Mouse (Mus musculus) C2C12 (cell line): Measurements from ENCODE around the gene Lgals9. TPM values are rescaled to one million over a fixed set of nuclear protein-coding genes. Genes with fewer than 3 reads are reported as not detected.
"Not testable (repeated sequence)": the region's sequence is repeated elsewhere in the genome, so short reads cannot be mapped to it uniquely, and the experiment has no call there.

ENCODE experiments used
- H3K27me3 ChIP-seq: one replicate; pipeline ENCODE4 v1.6.1; 2011; ENCODE audit not compliant: control insufficient read depth, insufficient read depth, insufficient read length
- H3K36me3 ChIP-seq: one replicate; pipeline ENCODE4 v1.6.1; 2011; ENCODE audit not compliant: control insufficient read depth, insufficient read depth
- H3K4me3 ChIP-seq: one replicate; pipeline ENCODE4 v1.5.1; 2011; ENCODE audit warnings: mild to moderate bottlenecking, control low read depth; ENCODE audit not compliant: poor library complexity, insufficient read depth, severe bottlenecking
- H3K79me2 ChIP-seq: one replicate; pipeline ENCODE4 v1.6.1; 2011; ENCODE audit not compliant: control insufficient read depth, insufficient read depth
- H3K79me3 ChIP-seq: one replicate; pipeline ENCODE4 v1.6.1; 2011; ENCODE audit warnings: low read depth, control low read depth
- H3ac ChIP-seq: one replicate; pipeline ENCODE3; 2011; ENCODE audit warnings: low read depth; ENCODE audit not compliant: control insufficient read depth, insufficient read length
- CEBPB ChIP-seq: IDR thresholded peaks from one replicate; pipeline ENCODE4 v1.6.1; 2011; ENCODE audit warnings: low read depth, mild to moderate bottlenecking, control low read depth, moderate library complexity
- CTCF ChIP-seq: IDR thresholded peaks from one replicate; pipeline ENCODE4 v1.5.1; 2011; ENCODE audit not compliant: control insufficient read depth, insufficient read depth, insufficient read length
- FOSL1 ChIP-seq: IDR thresholded peaks from one replicate; pipeline ENCODE4 v1.8.0; 2011; ENCODE audit warnings: mild to moderate bottlenecking, low read length; ENCODE audit not compliant: poor library complexity, insufficient read depth, severe bottlenecking
- MAX ChIP-seq: IDR thresholded peaks from one replicate; pipeline ENCODE4 v1.6.1; 2011; ENCODE audit warnings: mild to moderate bottlenecking, control low read depth
- MYOD1 ChIP-seq: IDR thresholded peaks from one replicate; pipeline ENCODE4 v1.6.1; 2011; ENCODE audit warnings: low read depth; ENCODE audit not compliant: control insufficient read depth, insufficient read length
- MYOG ChIP-seq: IDR thresholded peaks from one replicate; pipeline ENCODE4 v1.6.1; 2011; ENCODE audit not compliant: control insufficient read depth, insufficient read length; ENCODE audit errors: extremely low read depth
- USF1 ChIP-seq: IDR thresholded peaks from one replicate; pipeline ENCODE4 v1.6.1; 2011; ENCODE audit warnings: low read depth, mild to moderate bottlenecking, control low read depth, moderate library complexity
- polyA plus RNA-seq: library from polyadenylated mRNA; unstranded; fragments of >200 nt; fragmentation: generic; extraction: Trizol; gene quantifications from one replicate; pipeline ENCODE4 v1.2.1, GENCODE M21; 2012; ENCODE audit warnings: missing spikeins

The Lgals9 gene
- polyA plus RNA-seq, 1 experiment = 22.7 TPM

DNA sequence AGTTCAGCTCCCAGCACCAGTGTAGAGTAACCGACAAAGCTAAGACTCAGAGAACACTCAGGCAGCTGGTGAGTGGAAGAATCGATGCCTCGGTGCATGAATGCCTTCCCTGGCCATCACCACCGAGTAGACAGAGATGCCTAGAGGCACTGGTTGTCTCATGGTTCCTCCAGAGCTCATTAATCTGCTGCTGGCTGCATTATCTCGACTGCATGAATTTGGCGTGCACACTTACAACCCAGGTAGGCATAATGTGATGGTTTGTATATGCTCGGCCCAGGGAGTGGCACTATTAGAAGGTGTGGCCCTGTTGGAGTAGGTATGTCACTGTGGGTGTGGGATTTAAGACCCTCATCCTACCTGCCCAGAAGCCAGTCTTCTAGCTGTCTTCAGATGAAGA, 24.1 kb upstream of the Lgals9 start:
- no peak for TF ChIP-seq CEBPB
- TF ChIP-seq MAX = no peak
- TF ChIP-seq CTCF = no peak
- no peak for TF ChIP-seq USF1

DNA sequence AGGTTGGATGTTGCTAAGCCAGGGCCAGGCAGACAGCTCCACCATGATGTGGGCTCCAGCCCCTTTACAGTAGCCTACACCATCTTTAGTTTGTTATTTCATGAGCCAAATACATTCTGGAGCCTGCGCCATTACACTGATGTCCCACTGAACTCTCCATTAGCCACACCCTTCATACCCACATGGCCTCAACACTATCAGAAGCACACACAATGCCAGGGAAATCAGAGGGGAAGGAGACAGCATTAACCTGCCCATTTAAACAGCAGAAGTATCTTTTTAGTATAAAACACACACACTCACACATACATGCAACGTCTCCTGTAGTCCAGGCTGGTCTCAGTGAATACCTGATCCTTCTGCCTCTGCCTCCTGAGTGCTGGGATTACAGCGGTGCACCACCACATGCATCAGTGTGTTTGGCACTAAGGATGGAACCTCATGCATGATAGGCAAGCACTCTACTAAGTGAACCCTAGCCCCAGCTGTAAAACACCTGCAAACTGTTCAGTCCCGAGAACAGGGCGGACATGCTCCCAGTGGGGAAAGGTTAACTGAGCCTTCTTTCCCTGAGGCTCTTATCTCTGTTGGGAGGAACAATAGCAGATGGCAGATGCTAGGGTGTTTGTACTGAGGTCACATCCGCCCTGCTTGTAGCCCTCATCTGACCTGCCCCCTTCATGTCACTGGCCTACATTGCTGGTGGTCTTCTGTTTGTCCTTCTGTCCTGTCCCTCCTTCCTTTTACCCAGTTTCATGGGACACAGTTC, 23.4 kb upstream of the Lgals9 start:
- Histone ChIP-seq H3K27me3 (no peaks in the 10 kb centered on the region), H3K79me3 (no peaks in the 10 kb centered on the region), H3K4me3 (no peak overlapping the region), H3K36me3 (no peaks in the 10 kb centered on the region), H3ac (no peak overlapping the region), H3K79me2 (no peaks in the 10 kb centered on the region)
- TF ChIP-seq MYOG (no peak), MAX (no peak), FOSL1 (no peak), CTCF (no peak), USF1 (no peak), CEBPB (no peak)

More for the DNA sequence above, 24.1 kb upstream of the Lgals9 start:
- no peaks in the 10 kb centered on the region for H3K79me3 ChIP-seq
- no peaks in the 10 kb centered on the region for H3K79me2 ChIP-seq
- H3K36me3 ChIP-seq = no peaks in the 10 kb centered on the region
- H3K4me3 ChIP-seq = no peak overlapping the region
- no peaks in the 10 kb centered on the region for H3K27me3 ChIP-seq
- H3ac ChIP-seq = no peak overlapping the region

- not testable (repeated sequence) for H3K79me3 ChIP-seq, H3K4me3 ChIP-seq, H3K36me3 ChIP-seq, H3K27me3 ChIP-seq, H3K79me2 ChIP-seq, H3ac ChIP-seq
Measured at GRCm38 (mm10) chr11:79007356-79007755, 22.6 kb upstream of the Lgals9 start.

GRCm38 (mm10) chr11:79006417-79006816, 21.7 kb upstream of the Lgals9 start:
- TF ChIP-seq MYOD1 (no peak), FOSL1 (no peak), MAX (no peak), CEBPB (no peak), CTCF (no peak), MYOG (no peak), USF1 (no peak)
- Histone ChIP-seq H3K27me3 (no peaks in the 10 kb centered on the region), H3K36me3 (no peaks in the 10 kb centered on the region), H3K79me2 (no peaks in the 10 kb centered on the region), H3K79me3 (no peaks in the 10 kb centered on the region), H3K4me3 (no peak overlapping the region), H3ac (no peak overlapping the region)

DNA sequence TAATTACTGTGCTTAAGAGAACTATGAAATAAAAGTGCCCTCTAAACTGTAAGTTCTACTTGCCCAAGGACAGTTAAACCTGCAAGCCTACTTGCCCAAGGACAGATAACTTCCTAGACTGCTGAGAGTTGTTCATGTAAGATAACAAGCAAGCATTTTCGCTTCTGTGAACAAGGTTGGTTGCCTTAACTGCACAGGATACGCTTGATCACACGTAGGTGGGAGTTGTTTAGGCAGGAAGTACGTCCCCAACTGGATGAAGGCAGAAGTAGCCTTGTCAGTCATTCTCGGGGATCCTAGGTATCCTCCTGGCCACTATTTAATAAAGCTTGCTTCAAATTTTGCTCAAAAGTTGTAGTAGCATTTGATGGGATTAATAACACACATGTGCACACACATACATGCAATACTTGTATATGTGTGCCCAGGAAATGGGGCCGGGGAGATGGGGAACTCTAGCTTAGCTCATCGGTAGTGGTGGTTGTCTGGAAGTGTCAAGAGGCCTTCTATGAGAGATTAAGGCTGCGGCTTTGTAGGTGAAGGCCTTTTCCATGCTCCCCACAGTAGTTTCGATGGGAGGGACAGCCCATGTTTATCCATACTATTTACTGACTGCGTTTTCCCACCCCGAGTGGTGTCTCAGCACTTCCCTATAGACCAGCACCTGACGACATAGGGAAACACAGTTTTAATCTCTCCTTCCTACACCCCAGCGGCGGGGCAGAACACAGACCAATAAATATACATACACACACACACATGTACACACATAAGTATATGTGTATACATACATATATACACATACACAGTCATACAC, 21.0 kb upstream of the Lgals9 start:
- no peak overlapping the region for H3ac ChIP-seq
- H3K4me3 ChIP-seq = no peak overlapping the region
- H3K79me3 ChIP-seq = no peaks in the 10 kb centered on the region
- no peaks in the 10 kb centered on the region for H3K79me2 ChIP-seq
- no peaks in the 10 kb centered on the region for H3K27me3 ChIP-seq
- no peak for TF ChIP-seq USF1
- TF ChIP-seq CEBPB = no peak
- no peak for TF ChIP-seq MYOD1
- no peak for TF ChIP-seq CTCF
- no peaks in the 10 kb centered on the region for H3K36me3 ChIP-seq

- Histone ChIP-seq H3K36me3 (no peaks in the 10 kb centered on the region), H3K27me3 (no peaks in the 10 kb centered on the region), H3K79me2 (no peaks in the 10 kb centered on the region), H3K4me3 (no peak overlapping the region), H3K79me3 (no peaks in the 10 kb centered on the region), H3ac (no peak overlapping the region)
- TF ChIP-seq MAX = no peak
Measured at GRCm38 (mm10) chr11:79003769-79004638, 19.3 kb upstream of the Lgals9 start.
